Mouse (Mus musculus): ENCODE results near the gene Gipc2.

Gipc2 gene

GRCm38 (mm10) chr3:152064166-152064565 lies 101.9 kb downstream of the Gipc2 start:
- no peak for DNase-seq

DNA sequence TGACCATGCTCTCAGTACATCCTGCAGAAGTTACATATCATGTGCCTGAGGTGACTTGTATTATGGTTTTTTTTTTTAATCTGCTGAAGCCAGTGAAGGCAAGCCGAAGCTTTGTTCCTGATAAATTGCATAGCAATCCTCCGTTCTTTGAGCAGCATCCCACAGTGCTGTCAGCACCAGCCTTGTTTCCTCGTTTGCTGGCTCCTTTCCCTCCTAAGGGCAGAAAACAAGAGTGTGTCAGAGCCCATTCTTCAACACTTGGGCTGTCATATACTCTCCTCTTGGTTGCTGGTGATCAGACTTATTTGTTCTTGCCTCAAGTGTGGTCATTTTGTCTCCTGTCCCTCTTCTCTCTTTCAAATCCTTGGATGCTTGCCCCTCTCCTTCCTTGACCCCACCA lies 103.2 kb downstream of the Gipc2 start:
- DNase-seq, result no peak

DNA sequence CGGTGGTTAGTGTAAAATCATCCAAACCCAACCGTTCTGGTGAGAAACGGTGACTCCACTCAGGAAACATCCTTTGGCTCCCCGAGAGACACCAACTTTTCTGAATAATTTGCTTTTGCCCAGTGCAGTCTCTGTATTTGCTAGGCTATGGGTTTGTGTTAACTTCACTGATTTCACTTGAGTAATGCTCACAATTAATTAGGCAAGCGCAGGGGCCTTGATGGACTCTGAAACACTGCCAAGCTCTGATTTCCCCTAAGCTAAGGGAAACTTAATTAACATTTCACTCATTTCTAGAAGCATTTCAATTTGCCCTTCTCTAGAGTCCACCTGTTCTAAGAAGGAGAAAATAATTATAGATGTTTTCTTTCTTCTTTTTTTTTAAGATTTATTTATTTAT lies 104.9 kb downstream of the Gipc2 start:
- DNase-seq, result no peak

DNA sequence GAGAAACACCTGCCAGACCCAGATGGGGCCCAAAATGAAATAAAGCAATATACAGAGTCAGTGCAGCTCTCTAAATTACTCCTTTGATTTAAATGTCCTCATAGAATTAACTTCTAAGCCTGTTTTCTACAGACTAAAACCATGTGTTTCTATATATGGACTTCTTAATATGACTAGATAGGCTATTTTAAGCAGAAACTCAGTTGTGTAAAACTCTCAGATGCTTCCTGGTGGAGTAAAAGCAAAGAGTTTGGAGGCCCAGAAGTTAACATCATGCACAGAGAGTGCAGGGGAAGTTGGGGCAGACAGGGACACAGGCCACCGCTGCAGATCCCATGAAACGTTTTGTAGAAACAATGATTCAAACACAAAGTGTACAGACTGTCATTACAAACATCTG lies 107.8 kb downstream of the Gipc2 start:
- DNase-seq, result no peak

DNA sequence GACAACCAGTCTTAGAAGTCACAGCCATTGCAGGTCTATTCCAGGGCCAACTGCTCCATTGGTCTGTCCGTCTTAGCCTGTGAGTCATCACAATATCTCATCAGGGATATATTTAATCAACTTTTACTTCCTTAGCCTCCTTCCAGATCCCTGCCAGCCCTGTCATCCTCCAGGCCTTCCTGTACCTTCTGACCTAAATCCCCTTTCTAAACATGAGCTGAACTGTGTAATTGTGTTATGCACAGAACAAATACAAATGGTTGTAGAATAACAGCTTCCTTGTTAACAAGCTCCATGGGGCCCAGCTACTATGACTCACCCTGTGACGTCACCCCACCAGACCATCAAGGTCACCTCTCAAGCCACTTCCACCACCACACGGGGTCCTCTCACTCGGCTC lies 111.8 kb downstream of the Gipc2 start:
- DNase-seq, result no peak

DNA sequence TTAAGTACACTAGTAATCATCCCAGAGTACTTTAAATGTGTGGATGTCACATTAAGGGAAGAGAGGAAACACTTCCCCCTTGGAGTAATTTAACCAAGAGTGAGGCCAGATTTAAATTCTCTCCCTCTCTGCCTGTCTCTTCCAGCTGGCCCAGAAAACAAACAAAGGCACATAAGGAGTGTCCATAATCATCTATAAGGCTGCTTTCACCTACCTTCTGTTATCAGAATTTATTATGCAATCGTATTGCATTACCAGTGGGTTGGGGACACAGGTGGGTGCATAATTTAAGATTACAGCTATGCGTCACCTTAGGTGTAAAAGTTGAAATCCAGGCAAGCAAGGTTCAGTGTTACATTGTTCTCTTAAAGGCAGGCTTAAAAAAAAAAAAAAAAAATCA lies 114.1 kb downstream of the Gipc2 start:
- DNase-seq, result no peak

DNA sequence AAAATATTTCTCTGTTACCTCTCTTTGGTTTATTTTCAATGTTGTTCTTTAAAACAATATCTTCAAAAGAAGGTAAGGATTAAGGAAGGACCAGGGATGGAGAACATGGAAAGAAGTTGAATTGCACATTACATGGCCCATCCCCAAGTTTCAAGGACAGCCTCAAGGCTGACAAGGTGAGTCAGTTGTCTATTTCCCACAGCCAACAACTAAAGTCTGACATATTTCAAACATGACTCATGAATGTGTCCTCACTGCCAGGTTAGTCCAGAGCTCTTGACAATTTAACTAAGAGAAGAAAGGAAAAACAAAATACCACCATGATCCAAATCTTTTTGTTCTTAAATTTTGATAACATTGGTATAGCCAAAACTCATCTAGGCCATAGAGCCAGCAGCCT lies 118.1 kb downstream of the Gipc2 start:
- DNase-seq, result no peak

DNA sequence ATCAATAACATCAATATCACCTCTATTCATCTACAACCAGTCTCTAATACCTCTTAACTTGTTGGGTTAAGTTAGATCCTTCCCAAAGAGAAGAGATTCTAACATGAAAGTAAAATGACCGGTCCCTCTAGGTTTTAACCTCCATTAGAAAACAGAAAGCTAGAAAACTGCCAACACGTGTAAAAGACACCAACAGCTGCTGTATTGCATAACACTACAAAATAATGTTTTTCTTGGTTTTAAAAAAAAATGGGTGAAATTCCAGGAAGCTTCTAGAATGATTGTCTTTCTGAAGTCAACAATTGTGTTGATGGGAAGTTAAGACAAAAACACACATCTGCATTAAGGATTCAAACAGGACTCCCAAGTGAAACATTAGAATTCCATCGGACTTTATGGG lies 119.1 kb downstream of the Gipc2 start:
- DNase-seq, result no peak
